Mouse (Mus musculus) heart, adult 2 months (tissue): ENCODE measurements around the gene 4932411N23Rik. TPM values are rescaled to one million over a fixed set of nuclear protein-coding genes. Genes with fewer than 3 reads are reported as not detected.
"Not testable (repeated sequence)": the region's sequence is repeated elsewhere in the genome, so short reads cannot be mapped to it uniquely, and the experiment has no call there.

Source experiments
- DNase-seq, 2 experiments: peaks; one replicate each; pipeline ENCODE4 v3.0.0; 2021
- H3K27ac ChIP-seq: fragments of 200-600 bp; 2 replicates; pipeline ENCODE4 v1.8.1; 2022
- H3K27me3 ChIP-seq: fragments of 200-500 bp; 2 replicates; pipeline ENCODE4 v1.6.1; 2012; ENCODE audit warnings: mild to moderate bottlenecking, low read length, inconsistent platforms, mixed read lengths; ENCODE audit not compliant: control insufficient read depth, insufficient read depth
- H3K36me3 ChIP-seq: fragments of 200-500 bp; 2 replicates; pipeline ENCODE4 v1.6.1; 2012; ENCODE audit warnings: low read length, inconsistent platforms; ENCODE audit not compliant: control insufficient read depth, insufficient read depth
- H3K4me1 ChIP-seq: fragments of 200-500 bp; 2 replicates; pipeline ENCODE4 v1.6.1; 2011; ENCODE audit warnings: low read length; ENCODE audit not compliant: control insufficient read depth, insufficient read depth
- H3K4me3 ChIP-seq: fragments of 200-600 bp; 2 replicates; pipeline ENCODE4 v1.8.1; 2022
- H3K79me2 ChIP-seq: fragments of 200-500 bp; replicated peaks from 2 replicates; pipeline ENCODE4 v1.6.1; 2012; ENCODE audit warnings: mild to moderate bottlenecking, inconsistent platforms, low read length, moderate library complexity, mixed read lengths; ENCODE audit not compliant: control insufficient read depth, insufficient read depth
- H3K9ac ChIP-seq: fragments of 200-500 bp; 2 replicates; pipeline ENCODE4 v1.6.1; 2012; ENCODE audit warnings: low read depth, mild to moderate bottlenecking, control low read depth, inconsistent platforms, low read length, mixed read lengths
- CTCF ChIP-seq: fragments of 200-600 bp; IDR thresholded peaks from 2 replicates; pipeline ENCODE4 v1.8.1; 2022; ENCODE audit warnings: antibody characterized with exemption, mild to moderate bottlenecking, moderate library complexity
- EP300 ChIP-seq: fragments of 200-500 bp; IDR thresholded peaks from 2 replicates; pipeline ENCODE4 v1.6.1; 2011; ENCODE audit warnings: low read depth, low read length, control low read depth; ENCODE audit not compliant: insufficient read depth
- POLR2A ChIP-seq: fragments of 200-500 bp; IDR thresholded peaks from 2 replicates; pipeline ENCODE4 v1.6.1; 2011; ENCODE audit warnings: mild to moderate bottlenecking, low read depth, low read length, control low read depth; ENCODE audit not compliant: insufficient read depth
- WGBS: fragments of 180-500 bp; shearing (Covaris S2); methylation state at CpG from one replicate; pipeline ENCODE4 v1.1.7; 2018; 5-methylcytosine and 5-hydroxymethylcytosine counted together
- intact Hi-C: fragments of 180-260 bp; cut with DNase I; formaldehyde crosslinking; loops from one replicate; pipeline ENCODE4 v1.15.1; 2025
- long read RNA-seq: library from polyadenylated mRNA; stranded (forward); transcript quantifications from one replicate; pipeline ENCODE4 v2.0.0, GENCODE M21; 2021
- polyA plus RNA-seq: library from polyadenylated mRNA; depleted of rRNA; stranded (reverse); fragments of >200 nt; gene quantifications from 2 replicates; pipeline ENCODE4 v1.2.3, GENCODE M21; 2012; rRNA removed
- total RNA-seq, 2 experiments: library from RNA; stranded (reverse); gene quantifications; 2 replicates each; pipeline ENCODE4 v1.2.3; 2021

Gene 4932411N23Rik
- total RNA-seq, result not detected
- polyA plus RNA-seq, result not detected in 2 replicates
- long read RNA-seq, result 0 reads

- no peak for DNase-seq
- no peaks in the 10 kb centered on the region for H3K36me3 ChIP-seq
- no peaks in the 10 kb centered on the region for H3K4me1 ChIP-seq
- no peak for TF ChIP-seq POLR2A
- no peak for TF ChIP-seq CTCF
- TF ChIP-seq EP300, result no peak
- H3K9ac ChIP-seq, result no peak within 1 kb of the TSS
- no peaks in the 10 kb centered on the region for H3K79me2 ChIP-seq
- H3K27ac ChIP-seq, result no peak within 1 kb of the TSS
- H3K27me3 ChIP-seq, result no peaks in the 10 kb centered on the region
- no peak within 1 kb of the TSS for H3K4me3 ChIP-seq
- intact Hi-C loops, result no loop called here
Observed at GRCm38 (mm10) chrX:126815768-126816167, at the start of gene 4932411N23Rik. Gene 4932411N23Rik (minus strand): TSS chrX:126815868.

- WGBS, result 67% methylated on average over 5 of the region's 5 CpGs
- intact Hi-C loops, result no loop called here
Observed at GRCm38 (mm10) chrX:126779895-126780294, 35.8 kb downstream of the 4932411N23Rik start.

GRCm38 (mm10) chrX:126777643-126778042, 38.0 kb downstream of the 4932411N23Rik start:
- H3K27ac ChIP-seq, H3K4me3 ChIP-seq, intact Hi-C loops, H3K36me3 ChIP-seq, H3K79me2 ChIP-seq, DNase-seq, H3K4me1 ChIP-seq, H3K27me3 ChIP-seq, H3K9ac ChIP-seq: not testable (repeated sequence)
- 67% methylated on average over 5 of the region's 6 CpGs for WGBS

More at GRCm38 (mm10) chrX:126779895-126780294, 35.8 kb downstream of the 4932411N23Rik start:
- Histone ChIP-seq H3K27ac (no peak overlapping the region), H3K4me1 (no peaks in the 10 kb centered on the region), H3K36me3 (no peaks in the 10 kb centered on the region), H3K79me2 (no peaks in the 10 kb centered on the region), H3K27me3 (no peaks in the 10 kb centered on the region), H3K9ac (no peak overlapping the region), H3K4me3 (no peak overlapping the region)
- DNase-seq, result no peak
- TF ChIP-seq POLR2A (no peak), CTCF (no peak), EP300 (no peak)

GRCm38 (mm10) chrX:126774846-126775245, 40.8 kb downstream of the 4932411N23Rik start:
- not testable (repeated sequence) for H3K79me2 ChIP-seq, H3K9ac ChIP-seq
- WGBS, result 63% methylated on average over 5 of the region's 5 CpGs

GRCm38 (mm10) chrX:126773511-126773910, 42.2 kb downstream of the 4932411N23Rik start:
- H3K27me3 ChIP-seq, H3K9ac ChIP-seq, H3K36me3 ChIP-seq, intact Hi-C loops, H3K4me3 ChIP-seq, H3K79me2 ChIP-seq, H3K4me1 ChIP-seq, H3K27ac ChIP-seq: not testable (repeated sequence)
- peak in 1 of 2 experiments; percentile 10 for DNase-seq
- 60% methylated on average over 5 of the region's 6 CpGs for WGBS

More at GRCm38 (mm10) chrX:126774846-126775245, 40.8 kb downstream of the 4932411N23Rik start:
- intact Hi-C loops, DNase-seq, H3K4me3 ChIP-seq, H3K4me1 ChIP-seq, H3K27me3 ChIP-seq, H3K36me3 ChIP-seq, H3K27ac ChIP-seq: not testable (repeated sequence)

Other genes starting within 250 kb of the 4932411N23Rik start
- not detected for gene Gm382, start 224.1 kb upstream of the 4932411N23Rik start, total RNA-seq
- not detected in 2 replicates for gene Gm382, start 224.1 kb upstream of the 4932411N23Rik start, polyA plus RNA-seq